Mouse (Mus musculus) lung, postnatal 4 days (tissue): Measurements from ENCODE around the gene Clip3.

ENCODE experiments used
- DNase-seq, 2 experiments: peaks; one replicate each; pipeline ENCODE4 v3.0.0; 2021

Clip3 gene

GRCm38 (mm10) chr7:30295103-30295502 lies 3.6 kb downstream of the Clip3 start:
- peak; percentile 50 to 69 for DNase-seq

- no peak for DNase-seq
Observed at GRCm38 (mm10) chr7:30296816-30297215, 5.3 kb downstream of the Clip3 start.

- no peak for DNase-seq
Observed at GRCm38 (mm10) chr7:30297266-30297665, 5.7 kb downstream of the Clip3 start.

- no peak for DNase-seq
Observed at GRCm38 (mm10) chr7:30300914-30301313, 9.4 kb downstream of the Clip3 start.

- DNase-seq, result no peak
Observed at GRCm38 (mm10) chr7:30306083-30306779, 14.7 kb downstream of the Clip3 start.

GRCm38 (mm10) chr7:30308076-30309005 lies 16.8 kb downstream of the Clip3 start, which contains the start of gene Alkbh6:
Gene Alkbh6 (plus strand): TSS chr7:30308717.
- peak; percentile 94 to 96 for DNase-seq

GRCm38 (mm10) chr7:30309395-30310129 lies 18.0 kb downstream of the Clip3 start:
- no peak for DNase-seq

- no peak for DNase-seq
Observed at GRCm38 (mm10) chr7:30310136-30310535, 18.6 kb downstream of the Clip3 start.

- DNase-seq, result no peak
Observed at GRCm38 (mm10) chr7:30313666-30314320, 22.3 kb downstream of the Clip3 start.

- DNase-seq, result no peak
Observed at GRCm38 (mm10) chr7:30314721-30315155, 23.2 kb downstream of the Clip3 start, which contains the start of gene Syne4. Gene Syne4 (plus strand): TSS chr7:30314807.

- no peak for DNase-seq
Observed at GRCm38 (mm10) chr7:30315559-30316529, 24.3 kb downstream of the Clip3 start.

- DNase-seq, result no peak
Observed at GRCm38 (mm10) chr7:30318142-30318541, 26.6 kb downstream of the Clip3 start.

- DNase-seq, result no peak
Observed at GRCm38 (mm10) chr7:30320946-30321345, 29.4 kb downstream of the Clip3 start.

- DNase-seq, result peak; percentile 78 to 83
Observed at GRCm38 (mm10) chr7:30321539-30322284, 30.2 kb downstream of the Clip3 start, which contains the start of gene E130208F15Rik. Gene E130208F15Rik (plus strand): TSS chr7:30321740.

- DNase-seq, result peak; percentile 98 to 99
Observed at GRCm38 (mm10) chr7:30322285-30322667, 30.7 kb downstream of the Clip3 start.

GRCm38 (mm10) chr7:30322865-30323264 lies 31.3 kb downstream of the Clip3 start:
- no peak for DNase-seq

GRCm38 (mm10) chr7:30323795-30324194 lies 32.3 kb downstream of the Clip3 start, which contains the start of gene Sdhaf1:
Gene Sdhaf1 (minus strand): TSS chr7:30323895.
- DNase-seq, result no peak

GRCm38 (mm10) chr7:30324300-30324944 lies 32.9 kb downstream of the Clip3 start:
- no peak for DNase-seq

- DNase-seq, result peak in 1 of 2 experiments; percentile 68
Observed at GRCm38 (mm10) chr7:30325364-30325763, 33.8 kb downstream of the Clip3 start.

GRCm38 (mm10) chr7:30326427-30326826 lies 34.9 kb downstream of the Clip3 start:
- DNase-seq, result no peak
